Mouse (Mus musculus) olfactory bulb, adult 2 months (tissue): ENCODE results near the gene Fpr-rs6. TPM values are rescaled to one million over a fixed set of nuclear protein-coding genes. Genes with fewer than 3 reads are reported as not detected.

Source experiments
- H3K27ac ChIP-seq: fragments of 200-500 bp; 2 replicates; pipeline ENCODE4 v1.5.1; 2012; ENCODE audit warnings: low read depth, low read length; ENCODE audit not compliant: insufficient read depth
- H3K4me1 ChIP-seq: fragments of 200-500 bp; 2 replicates; pipeline ENCODE4 v1.6.1; 2012; ENCODE audit warnings: low read length; ENCODE audit not compliant: control insufficient read depth, insufficient read depth
- H3K4me3 ChIP-seq: fragments of 200-500 bp; 2 replicates; pipeline ENCODE4 v1.5.1; 2012; ENCODE audit warnings: mild to moderate bottlenecking, low read depth, low read length, moderate library complexity; ENCODE audit not compliant: insufficient read depth
- CTCF ChIP-seq: fragments of 200-500 bp; IDR thresholded peaks from 2 replicates; pipeline ENCODE4 v1.5.1; 2012; ENCODE audit warnings: low read depth, mild to moderate bottlenecking, low read length, moderate library complexity; ENCODE audit not compliant: insufficient read depth
- POLR2A ChIP-seq: fragments of 200-500 bp; IDR thresholded peaks from 2 replicates; pipeline ENCODE4 v1.6.1; 2012; ENCODE audit warnings: mild to moderate bottlenecking, low read depth, low read length, moderate library complexity; ENCODE audit not compliant: insufficient read depth
- polyA plus RNA-seq: library from polyadenylated mRNA; stranded (reverse); fragments of >200 nt; gene quantifications from 2 replicates; pipeline ENCODE4 v1.2.4, GENCODE M21; 2012; ENCODE audit warnings: low replicate concordance; ENCODE audit not compliant: missing spikeins, insufficient read depth, insufficient read length

Fpr-rs6 gene
- polyA plus RNA-seq, result not detected in 2 replicates

GRCm38 (mm10) chr17:20182997-20183396, at the start of gene Fpr-rs6:
Gene Fpr-rs6, minus strand, starts transcription at chr17:20183097.
- no peaks in the 10 kb centered on the region for H3K4me1 ChIP-seq
- no peak within 1 kb of the TSS for H3K27ac ChIP-seq
- H3K4me3 ChIP-seq, result no peak within 1 kb of the TSS
- TF ChIP-seq CTCF (no peak), POLR2A (no peak)

Other genes starting within 250 kb of the Fpr-rs6 start
- gene Vmn2r104, start 134.8 kb downstream of the Fpr-rs6 start, polyA plus RNA-seq, result not detected in 2 replicates
- gene Fpr-rs7, start 68.9 kb downstream of the Fpr-rs6 start, polyA plus RNA-seq, result not detected in 2 replicates
- gene Vmn2r105, start 52.0 kb upstream of the Fpr-rs6 start, polyA plus RNA-seq, result not detected in 2 replicates
- gene Vmn2r106, start 102.5 kb upstream of the Fpr-rs6 start, polyA plus RNA-seq, result not detected in 2 replicates
- not detected in 2 replicates for gene Vmn2r107, start 162.1 kb upstream of the Fpr-rs6 start, polyA plus RNA-seq
- not detected in 2 replicates for gene Vmn1r224, start 231.0 kb upstream of the Fpr-rs6 start, polyA plus RNA-seq